Mouse (Mus musculus): Measurements from ENCODE around the gene H2-DMb2. TPM values are rescaled to one million over a fixed set of nuclear protein-coding genes. Genes with fewer than 3 reads are reported as not detected.

H2-DMb2 gene
- polyA plus RNA-seq, 1 experiment: not detected

- TF ChIP-seq MAX (IDR thresholded peaks at IDR 0.05; ENCODE audit: low read depth): no peak
- TF ChIP-seq CEBPB (IDR thresholded peaks at IDR 0.05; ENCODE audit: insufficient read depth, poor library complexity, severe bottlenecking): no peak
- no peak for TF ChIP-seq USF1 (IDR thresholded peaks at IDR 0.05; ENCODE audit: low read depth)
- no peak for TF ChIP-seq MYOD1 (IDR thresholded peaks at IDR 0.05; ENCODE audit: control insufficient read depth in 1 of 3, insufficient read length in 2 of 3, low read depth in 2 of 3)
- TF ChIP-seq TCF3 (IDR thresholded peaks at IDR 0.05; ENCODE audit: insufficient read length, low read depth): no peak
- no peak for TF ChIP-seq POLR2AphosphoS2 (IDR thresholded peaks at IDR 0.05; ENCODE audit: insufficient read length, low read depth)
- no peak for TF ChIP-seq POLR2A (IDR thresholded peaks at IDR 0.05; ENCODE audit: insufficient read length, low read depth)
- TF ChIP-seq SRF (IDR thresholded peaks at IDR 0.05; ENCODE audit: control insufficient read depth, insufficient read length, low read depth): no peak
- TF ChIP-seq E2F4 (IDR thresholded peaks at IDR 0.05; ENCODE audit: insufficient read depth): no peak
- TF ChIP-seq REST (IDR thresholded peaks at IDR 0.05; ENCODE audit: insufficient read depth, insufficient read length): no peak
- TF ChIP-seq MYOG (IDR thresholded peaks at IDR 0.05; ENCODE audit: control insufficient read depth in 1 of 3, insufficient read depth in 1 of 3, insufficient read length in 2 of 3, low read depth in 2 of 3): no peak
- no peak for TF ChIP-seq TCF12 (IDR thresholded peaks at IDR 0.05; ENCODE audit: insufficient read depth, poor library complexity, severe bottlenecking)
- Histone ChIP-seq H3K79me2 (ENCODE audit: control insufficient read depth, insufficient read depth) (no peaks in the 10 kb centered on the region), H3K27me3 (ENCODE audit: control insufficient read depth, insufficient read depth, insufficient read length) (peaks cover 50% of the 10 kb centered on the region)
Measured at GRCm38 (mm10) chr17:34144960-34145371, 1.9 kb downstream of the H2-DMb2 start.

GRCm38 (mm10) chr17:34152923-34153322 is 9.8 kb downstream of the H2-DMb2 start, which contains the start of gene H2-DMb1:
Gene H2-DMb1 (plus strand): TSS chr17:34153072.
- no peak for TF ChIP-seq POLR2AphosphoS2 (IDR thresholded peaks at IDR 0.05; ENCODE audit: insufficient read length, low read depth)
- no peak for TF ChIP-seq USF1 (IDR thresholded peaks at IDR 0.05; ENCODE audit: low read depth)
- no peak for TF ChIP-seq SRF (IDR thresholded peaks at IDR 0.05; ENCODE audit: control insufficient read depth, insufficient read length, low read depth)
- no peak for TF ChIP-seq MAX (IDR thresholded peaks at IDR 0.05; ENCODE audit: low read depth)
- no peak for TF ChIP-seq MYOD1 (IDR thresholded peaks at IDR 0.05; ENCODE audit: control insufficient read depth in 1 of 3, insufficient read length in 2 of 3, low read depth in 2 of 3)
- no peak for TF ChIP-seq MYOG (IDR thresholded peaks at IDR 0.05; ENCODE audit: control insufficient read depth in 1 of 3, insufficient read depth in 1 of 3, insufficient read length in 2 of 3, low read depth in 2 of 3)
- no peak for TF ChIP-seq E2F4 (IDR thresholded peaks at IDR 0.05; ENCODE audit: insufficient read depth)
- no peak for TF ChIP-seq POLR2A (IDR thresholded peaks at IDR 0.05; ENCODE audit: insufficient read length, low read depth)
- TF ChIP-seq TCF12 (IDR thresholded peaks at IDR 0.05; ENCODE audit: insufficient read depth, poor library complexity, severe bottlenecking): no peak
- no peak for TF ChIP-seq CEBPB (IDR thresholded peaks at IDR 0.05; ENCODE audit: insufficient read depth, poor library complexity, severe bottlenecking)
- TF ChIP-seq TCF3 (IDR thresholded peaks at IDR 0.05; ENCODE audit: insufficient read length, low read depth): no peak
- no peak for TF ChIP-seq REST (IDR thresholded peaks at IDR 0.05; ENCODE audit: insufficient read depth, insufficient read length)
- H3K4me3 ChIP-seq: no peak within 1 kb of the TSS
- H3K4me2 ChIP-seq (ENCODE audit: low read depth): no peak within 1 kb of the TSS
- no peaks in the 10 kb centered on the region for H3K36me3 ChIP-seq (ENCODE audit: control insufficient read depth, insufficient read depth)
- no peak within 1 kb of the TSS for H3ac ChIP-seq (ENCODE audit: control insufficient read depth, insufficient read length)
- no peaks in the 10 kb centered on the region for H3K79me2 ChIP-seq (ENCODE audit: control insufficient read depth, insufficient read depth)
- no peaks in the 10 kb centered on the region for H3K27me3 ChIP-seq (ENCODE audit: control insufficient read depth, insufficient read depth, insufficient read length)

More at GRCm38 (mm10) chr17:34144960-34145371, 1.9 kb downstream of the H2-DMb2 start:
- Histone ChIP-seq H3K4me2 (ENCODE audit: low read depth) (no peak overlapping the region), H3K4me3 (no peak overlapping the region), H3ac (ENCODE audit: control insufficient read depth, insufficient read length) (no peak overlapping the region), H3K36me3 (ENCODE audit: control insufficient read depth, insufficient read depth) (no peaks in the 10 kb centered on the region)

GRCm38 (mm10) chr17:34155534-34155933 is 12.4 kb downstream of the H2-DMb2 start:
- no peak overlapping the region for H3ac ChIP-seq (ENCODE audit: control insufficient read depth, insufficient read length)
- TF ChIP-seq MYOG (IDR thresholded peaks at IDR 0.05; ENCODE audit: control insufficient read depth in 1 of 3, insufficient read depth in 1 of 3, insufficient read length in 2 of 3, low read depth in 2 of 3) (no peak), POLR2AphosphoS2 (IDR thresholded peaks at IDR 0.05; ENCODE audit: insufficient read length, low read depth) (no peak)
- H3K79me2 ChIP-seq (ENCODE audit: control insufficient read depth, insufficient read depth): no peaks in the 10 kb centered on the region
- no peak overlapping the region for H3K4me2 ChIP-seq (ENCODE audit: low read depth)
- H3K27me3 ChIP-seq (ENCODE audit: control insufficient read depth, insufficient read depth, insufficient read length): peaks cover 5% of the 10 kb centered on the region
- H3K36me3 ChIP-seq (ENCODE audit: control insufficient read depth, insufficient read depth): no peaks in the 10 kb centered on the region
- H3K4me3 ChIP-seq: no peak overlapping the region

- H3K79me2 ChIP-seq (ENCODE audit: control insufficient read depth, insufficient read depth): no peaks in the 10 kb centered on the region
- H3ac ChIP-seq (ENCODE audit: control insufficient read depth, insufficient read length): no peak overlapping the region
- H3K4me2 ChIP-seq (ENCODE audit: low read depth): no peak overlapping the region
- H3K36me3 ChIP-seq (ENCODE audit: control insufficient read depth, insufficient read depth): no peaks in the 10 kb centered on the region
- TF ChIP-seq MAX (IDR thresholded peaks at IDR 0.05; ENCODE audit: low read depth) (no peak), TCF12 (IDR thresholded peaks at IDR 0.05; ENCODE audit: insufficient read depth, poor library complexity, severe bottlenecking) (no peak), POLR2AphosphoS2 (IDR thresholded peaks at IDR 0.05; ENCODE audit: insufficient read length, low read depth) (no peak), MYOG (IDR thresholded peaks at IDR 0.05; ENCODE audit: control insufficient read depth in 1 of 3, insufficient read depth in 1 of 3, insufficient read length in 2 of 3, low read depth in 2 of 3) (no peak), SRF (IDR thresholded peaks at IDR 0.05; ENCODE audit: control insufficient read depth, insufficient read length, low read depth) (no peak), USF1 (IDR thresholded peaks at IDR 0.05; ENCODE audit: low read depth) (no peak), POLR2A (IDR thresholded peaks at IDR 0.05; ENCODE audit: insufficient read length, low read depth) (no peak), TCF3 (IDR thresholded peaks at IDR 0.05; ENCODE audit: insufficient read length, low read depth) (no peak), CEBPB (IDR thresholded peaks at IDR 0.05; ENCODE audit: insufficient read depth, poor library complexity, severe bottlenecking) (no peak), MYOD1 (IDR thresholded peaks at IDR 0.05; ENCODE audit: control insufficient read depth in 1 of 3, insufficient read length in 2 of 3, low read depth in 2 of 3) (no peak)
- no peak overlapping the region for H3K4me3 ChIP-seq
- H3K27me3 ChIP-seq (ENCODE audit: control insufficient read depth, insufficient read depth, insufficient read length): peaks cover 49% of the 10 kb centered on the region
Measured at GRCm38 (mm10) chr17:34164202-34164895, 21.2 kb downstream of the H2-DMb2 start.

Measured in myocyte (in vitro differentiated cells).